Mouse (Mus musculus) urinary bladder, adult 18-20 months (tissue): ENCODE results near the gene Mob3b.

Experiments used
- DNase-seq, 2 experiments: peaks; one replicate each; pipeline ENCODE4 v3.0.0; 2022; ENCODE audit warnings: low spot score in 2 of 2, mixed read lengths in 2 of 2

The Mob3b gene

DNA sequence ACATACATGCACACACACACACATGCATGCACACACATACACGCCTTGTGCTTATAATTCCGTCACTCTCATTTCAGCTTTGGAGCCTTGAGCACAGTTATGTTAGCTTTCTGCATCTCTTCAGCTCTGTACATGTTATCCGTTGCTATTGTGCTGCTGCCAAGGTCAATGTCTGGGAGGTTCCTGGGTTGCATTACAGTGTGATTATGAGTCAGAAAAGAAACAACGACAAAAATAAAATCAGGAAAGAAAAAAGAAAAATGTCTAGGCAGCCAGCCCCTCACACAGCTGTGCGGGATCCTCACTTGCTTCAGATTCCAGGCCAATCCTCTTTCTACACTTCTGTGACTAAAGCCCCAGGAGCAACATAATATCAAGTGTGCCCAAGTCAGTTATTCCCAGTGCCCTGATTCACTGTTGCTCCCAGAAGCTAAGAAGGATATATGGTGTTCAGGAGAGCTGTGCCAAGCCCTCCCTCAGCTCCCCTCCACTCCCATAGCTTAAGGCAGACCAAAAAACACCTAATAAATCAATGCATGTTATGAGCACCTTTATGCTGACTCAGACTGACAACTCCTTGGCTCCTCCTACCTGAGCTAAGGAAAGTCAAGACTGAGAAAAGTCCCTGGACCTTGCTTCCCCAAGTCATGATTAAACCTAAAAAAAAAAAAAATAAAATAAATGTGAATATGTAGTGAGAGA, 152.1 kb downstream of the Mob3b start:
- DNase-seq: no peak

- no peak for DNase-seq
Observed at GRCm38 (mm10) chr4:35004473-35004872, 152.8 kb downstream of the Mob3b start.

GRCm38 (mm10) chr4:35003550-35004326, 153.5 kb downstream of the Mob3b start:
- DNase-seq: no peak

DNA sequence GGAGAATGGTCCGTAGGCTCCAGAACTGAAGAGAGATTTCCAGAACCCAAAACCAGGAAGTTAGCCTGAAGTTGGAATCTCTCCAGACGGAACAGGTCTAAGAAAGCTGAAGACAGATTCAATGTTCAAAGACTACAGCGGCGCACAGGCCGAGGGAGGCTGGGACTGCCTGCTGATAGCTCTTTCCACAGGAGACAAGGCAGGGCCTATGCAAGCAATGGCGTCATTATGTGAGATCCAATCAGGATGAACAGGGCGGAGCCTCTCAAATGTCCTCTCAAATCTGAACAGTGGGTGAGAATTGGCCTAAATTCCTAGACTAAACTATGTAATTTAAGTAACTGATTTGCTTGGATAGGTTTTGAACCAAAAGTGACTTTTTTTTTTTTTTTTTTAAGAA, 160.7 kb downstream of the Mob3b start:
- no peak for DNase-seq

DNA sequence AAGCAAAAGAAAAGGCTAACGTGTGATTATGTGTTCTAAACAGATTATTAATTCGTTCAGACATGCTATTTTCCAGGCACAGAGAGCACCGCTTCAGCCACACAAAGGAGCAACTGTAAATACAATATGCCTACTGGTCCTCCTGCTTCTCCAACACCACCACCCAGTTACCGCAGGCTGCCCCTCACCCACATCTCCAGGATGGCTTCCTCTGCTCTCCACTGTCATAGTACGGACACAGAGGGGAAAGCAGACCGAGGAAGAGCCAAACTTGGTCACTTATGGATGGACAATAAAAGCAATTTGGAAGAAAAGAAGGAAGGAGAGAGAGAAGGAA, 163.7 kb downstream of the Mob3b start:
- DNase-seq: no peak

DNA sequence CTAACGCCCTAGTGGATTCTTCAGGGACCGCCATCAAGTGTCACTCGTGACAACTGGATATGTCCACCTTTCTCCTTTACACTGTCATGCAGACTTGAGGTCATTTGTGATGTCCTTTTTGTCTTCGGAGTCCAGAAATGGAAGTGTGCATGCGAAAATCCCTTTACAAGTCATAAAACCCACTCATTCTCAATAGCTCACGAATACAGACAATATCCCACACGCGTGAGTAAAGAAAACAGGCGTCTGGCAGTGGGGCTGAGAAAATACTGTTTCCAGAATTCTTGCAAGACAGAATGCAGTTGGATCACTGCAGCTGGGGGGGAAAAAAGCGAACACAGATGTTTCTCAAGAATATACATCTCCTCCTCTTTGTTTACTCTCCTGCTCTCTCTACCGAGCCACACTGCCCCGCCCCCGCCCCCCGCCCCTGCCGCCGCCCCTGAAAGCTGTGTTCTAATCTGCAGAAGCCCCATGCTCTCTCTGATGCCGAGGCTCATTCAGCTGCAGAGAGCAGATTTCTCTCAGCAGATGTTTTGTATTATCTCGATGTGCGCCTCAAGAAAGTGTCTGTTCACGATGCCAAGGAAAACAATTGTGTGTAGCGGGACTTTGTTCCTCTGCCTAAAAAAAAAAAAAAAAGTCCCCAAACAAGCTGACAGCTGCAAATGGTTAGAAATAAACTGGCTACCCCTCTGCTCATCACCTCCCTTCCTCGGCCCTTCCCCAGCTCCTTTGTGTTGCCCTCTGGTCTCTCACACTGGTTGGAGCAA, 164.2 kb downstream of the Mob3b start:
- no peak for DNase-seq

- no peak for DNase-seq
Observed at GRCm38 (mm10) chr4:34991891-34992865, 165.1 kb downstream of the Mob3b start.

GRCm38 (mm10) chr4:34991116-34991515, 166.2 kb downstream of the Mob3b start:
- DNase-seq: no peak

- DNase-seq: no peak
Observed at GRCm38 (mm10) chr4:34990659-34991058, 166.6 kb downstream of the Mob3b start.

- no peak for DNase-seq
Observed at GRCm38 (mm10) chr4:34987568-34987967, 169.7 kb downstream of the Mob3b start.

GRCm38 (mm10) chr4:34987109-34987508, 170.2 kb downstream of the Mob3b start:
- DNase-seq: no peak

- DNase-seq: no peak
Observed at GRCm38 (mm10) chr4:34986647-34987046, 170.6 kb downstream of the Mob3b start.

GRCm38 (mm10) chr4:34984377-34984776, 172.9 kb downstream of the Mob3b start:
- DNase-seq: no peak

- DNase-seq: no peak
Observed at GRCm38 (mm10) chr4:34983511-34983910, 173.8 kb downstream of the Mob3b start.

DNA sequence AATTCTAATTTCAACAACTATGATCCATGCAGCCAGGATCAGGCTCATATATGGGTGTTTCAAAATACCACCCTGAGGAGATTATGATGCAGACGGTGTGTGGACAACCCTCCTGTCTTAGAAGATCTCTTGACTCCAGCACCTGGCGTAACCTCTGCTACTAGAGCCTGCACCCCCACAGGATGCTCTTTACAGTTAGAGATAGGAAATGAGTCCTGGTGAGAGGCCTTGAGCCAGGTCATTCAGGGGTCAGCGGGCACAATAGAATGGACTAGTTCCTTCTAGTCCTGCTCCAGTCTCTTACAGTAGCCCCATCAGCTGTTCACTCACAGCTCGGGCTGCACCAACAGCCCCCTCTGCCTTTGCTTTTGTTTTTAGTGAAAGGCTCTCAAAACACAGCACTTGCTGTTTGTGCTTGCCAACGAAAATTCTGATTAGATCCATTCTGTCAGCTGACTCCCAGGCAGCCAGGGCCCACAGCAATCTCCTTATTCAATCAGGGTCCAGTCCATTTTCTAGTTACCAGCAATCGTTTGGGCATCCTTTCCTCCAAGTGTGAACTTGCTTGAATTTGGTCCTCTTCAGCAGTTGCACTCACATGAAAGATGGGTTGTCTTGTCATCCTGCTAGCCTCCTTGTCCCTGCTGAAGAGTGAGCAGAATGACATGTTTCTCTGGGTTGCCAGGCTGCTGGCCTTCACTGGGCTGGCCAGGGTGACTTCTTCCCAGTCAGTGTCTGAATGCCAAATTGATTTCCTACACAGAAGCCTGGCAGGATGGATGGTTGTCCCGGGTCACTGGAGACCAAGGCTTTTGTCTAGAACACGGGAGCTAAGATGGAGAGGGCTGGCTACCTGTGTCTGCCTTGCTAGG, 175.7 kb downstream of the Mob3b start:
- DNase-seq: no peak

- DNase-seq: no peak
Observed at GRCm38 (mm10) chr4:34980461-34981039, 176.7 kb downstream of the Mob3b start.

GRCm38 (mm10) chr4:34976916-34977702, 180.2 kb downstream of the Mob3b start:
- DNase-seq: no peak

GRCm38 (mm10) chr4:34976331-34976778, 180.9 kb downstream of the Mob3b start:
- no peak for DNase-seq

DNA sequence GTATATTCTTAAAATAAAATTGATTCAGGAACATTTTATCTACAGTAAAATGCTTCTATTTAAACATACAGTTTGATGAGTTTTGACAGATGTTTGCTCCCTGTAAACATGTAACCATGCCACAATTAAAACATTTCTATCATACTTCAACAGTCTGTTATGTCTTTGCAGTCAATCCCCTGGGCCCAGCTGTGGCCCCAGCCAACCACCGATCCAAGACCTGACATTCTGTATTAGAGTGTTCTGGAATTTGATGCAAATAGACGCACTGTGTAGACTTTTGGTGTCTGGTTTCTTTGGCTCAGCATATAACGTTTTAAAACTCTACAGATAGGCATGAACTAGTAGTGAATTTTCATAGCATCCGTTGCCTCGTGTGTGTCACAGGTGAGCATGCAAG, 182.5 kb downstream of the Mob3b start:
- no peak for DNase-seq
